Mouse (Mus musculus) lung, adult 2 months (tissue): ENCODE data around the gene Acads. TPM values are rescaled to one million over a fixed set of nuclear protein-coding genes. Genes with fewer than 3 reads are reported as not detected.
"Not testable (repeated sequence)": the region's sequence is repeated elsewhere in the genome, so short reads cannot be mapped to it uniquely, and the experiment has no call there.

Source experiments
- DNase-seq: peaks from one replicate; pipeline ENCODE4 v3.0.0; 2022
- H3K4me1 ChIP-seq: fragments of 200-500 bp; 2 replicates; pipeline ENCODE4 v1.6.1; 2011; ENCODE audit warnings: low read length; ENCODE audit not compliant: control insufficient read depth, insufficient read depth
- H3K4me3 ChIP-seq: fragments of 200-500 bp; replicated peaks from 2 replicates; pipeline ENCODE3; 2011; ENCODE audit warnings: low read depth, mild to moderate bottlenecking, control low read depth, low read length; ENCODE audit errors: extremely low read depth
- CTCF ChIP-seq: fragments of 200-500 bp; IDR thresholded peaks from 2 replicates; pipeline ENCODE4 v1.5.1; 2011; ENCODE audit warnings: mild to moderate bottlenecking, low read length, control low read depth; ENCODE audit not compliant: insufficient read depth
- POLR2A ChIP-seq: fragments of 200-500 bp; IDR thresholded peaks from 2 replicates; pipeline ENCODE4 v1.6.1; 2011; ENCODE audit warnings: low read depth, mild to moderate bottlenecking, control low read depth, low read length, borderline replicate concordance; ENCODE audit errors: extremely low read depth
- WGBS: fragments of 180-500 bp; shearing (Covaris S2); methylation state at CpG from one replicate; pipeline ENCODE4 v1.1.7; 2018; 5-methylcytosine and 5-hydroxymethylcytosine counted together
- polyA plus RNA-seq: library from polyadenylated mRNA; depleted of rRNA; stranded (reverse); fragments of >200 nt; gene quantifications from 2 replicates; pipeline ENCODE4 v1.2.3, GENCODE M21; 2012

Acads gene
- polyA plus RNA-seq, 1 experiment = 54.3 TPM

GRCm38 (mm10) chr5:115076144-115076901 is 42.8 kb downstream of the Acads start:
- Histone ChIP-seq H3K4me1 (peaks cover 9% of the 10 kb centered on the region; the same call in 1 of the 2 replicates), H3K4me3 (no peak overlapping the region)
- 58% methylated on average over 5 of the region's 5 CpGs for WGBS
- peak; percentile 65 for DNase-seq
- peak; percentile 52 for TF ChIP-seq CTCF
- no peak for TF ChIP-seq POLR2A

- 71% methylated on average over 4 of the region's 4 CpGs for WGBS
- no peak for TF ChIP-seq CTCF
- no peak for TF ChIP-seq POLR2A
- DNase-seq = no peak
- Histone ChIP-seq H3K4me3 (no peak overlapping the region), H3K4me1 (peaks cover 9% of the 10 kb centered on the region; the same call in 1 of the 2 replicates)
These were observed 44.4 kb downstream of the Acads start for GRCm38 (mm10) chr5:115074749-115075148.

GRCm38 (mm10) chr5:115073306-115073705 is 45.8 kb downstream of the Acads start:
- H3K4me3 ChIP-seq, DNase-seq: not testable (repeated sequence)
- WGBS = 89% methylated on average over 8 of the region's 8 CpGs
- H3K4me1 ChIP-seq = peaks cover 12% of the 10 kb centered on the region; the same call in 1 of the 2 replicates

- TF ChIP-seq POLR2A (no peak), CTCF (no peak)
- WGBS = 59% methylated on average over 7 of the region's 7 CpGs
- no peak overlapping the region for H3K4me3 ChIP-seq
- DNase-seq = peak; percentile 36
- H3K4me1 ChIP-seq = peaks cover 17% of the 10 kb centered on the region; the same call in 1 of the 2 replicates
These were observed 47.0 kb downstream of the Acads start for GRCm38 (mm10) chr5:115072143-115072542.

DNA sequence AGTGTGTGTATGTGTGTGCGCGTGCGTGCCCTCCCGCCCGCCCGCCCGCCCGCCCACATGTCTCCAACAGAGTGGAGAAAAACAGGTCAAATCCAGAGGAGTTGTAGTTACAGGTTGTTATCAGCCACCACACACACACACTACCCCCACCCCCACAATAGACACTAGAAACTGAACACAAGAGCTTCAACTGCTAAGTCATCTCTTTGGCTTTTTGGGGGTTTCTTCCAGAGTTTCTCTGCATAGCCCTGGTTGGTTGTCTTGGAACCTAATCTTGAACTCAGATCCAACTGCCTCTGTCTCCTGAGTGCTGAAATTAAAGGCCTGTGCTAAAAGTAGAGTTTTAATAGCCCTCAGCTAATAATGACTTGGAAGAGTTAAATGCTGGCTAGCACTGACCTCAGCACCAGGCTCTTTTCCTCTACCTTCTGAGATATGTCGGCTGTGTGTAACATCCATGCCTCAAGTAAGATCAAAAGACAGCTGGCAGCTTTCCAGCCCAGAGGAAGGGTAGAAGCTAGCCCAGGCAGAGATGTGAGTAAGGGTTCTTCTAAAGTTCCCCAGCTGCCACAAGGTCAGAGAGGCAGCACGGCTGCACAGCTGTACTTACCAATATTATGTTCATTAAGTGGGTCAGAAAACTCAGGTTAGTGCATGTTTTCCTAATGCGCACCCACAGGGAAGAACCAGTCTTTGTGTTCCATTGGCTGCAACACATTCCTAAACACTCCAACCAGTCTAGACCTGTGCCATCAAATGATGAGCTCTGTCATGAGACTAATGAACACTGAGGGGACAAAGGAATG is 47.8 kb downstream of the Acads start:
- TF ChIP-seq CTCF (no peak), POLR2A (no peak)
- H3K4me1 ChIP-seq = peaks cover 18% of the 10 kb centered on the region; the same call in 1 of the 2 replicates
- no peak for DNase-seq
- 81% methylated on average over 11 of the region's 11 CpGs for WGBS
- no peak overlapping the region for H3K4me3 ChIP-seq

GRCm38 (mm10) chr5:115070457-115070856 is 48.7 kb downstream of the Acads start:
- Histone ChIP-seq H3K4me1 (peaks cover 20% of the 10 kb centered on the region; the same call in 1 of the 2 replicates), H3K4me3 (no peak overlapping the region)
- TF ChIP-seq CTCF (no peak), POLR2A (no peak)
- 100% methylated on average over 2 of the region's 2 CpGs for WGBS
- no peak for DNase-seq

DNA sequence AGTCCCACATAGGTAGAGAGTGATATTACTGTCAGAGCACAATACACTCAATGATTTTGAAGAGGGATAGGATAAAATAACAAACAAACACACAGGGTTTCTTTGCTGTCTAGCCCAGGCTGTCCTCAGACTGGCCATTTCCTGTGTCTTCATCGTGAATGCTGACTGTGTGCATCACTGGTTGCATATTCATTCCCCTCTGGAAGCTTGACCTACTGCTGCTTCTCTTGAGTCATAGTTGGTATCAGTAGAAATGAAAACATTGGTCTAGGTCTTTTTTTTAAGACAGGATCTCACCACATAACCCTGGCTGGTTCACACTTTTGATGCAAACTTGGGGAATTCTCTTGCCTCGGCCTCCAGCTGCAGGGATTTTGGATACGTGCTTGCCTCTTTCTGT is 49.5 kb downstream of the Acads start:
- TF ChIP-seq CTCF (no peak), POLR2A (no peak)
- H3K4me1 ChIP-seq = peaks cover 20% of the 10 kb centered on the region; the same call in 1 of the 2 replicates
- DNase-seq = no peak
- WGBS = 61% methylated on average over 3 of the region's 3 CpGs
- H3K4me3 ChIP-seq = no peak overlapping the region

DNA sequence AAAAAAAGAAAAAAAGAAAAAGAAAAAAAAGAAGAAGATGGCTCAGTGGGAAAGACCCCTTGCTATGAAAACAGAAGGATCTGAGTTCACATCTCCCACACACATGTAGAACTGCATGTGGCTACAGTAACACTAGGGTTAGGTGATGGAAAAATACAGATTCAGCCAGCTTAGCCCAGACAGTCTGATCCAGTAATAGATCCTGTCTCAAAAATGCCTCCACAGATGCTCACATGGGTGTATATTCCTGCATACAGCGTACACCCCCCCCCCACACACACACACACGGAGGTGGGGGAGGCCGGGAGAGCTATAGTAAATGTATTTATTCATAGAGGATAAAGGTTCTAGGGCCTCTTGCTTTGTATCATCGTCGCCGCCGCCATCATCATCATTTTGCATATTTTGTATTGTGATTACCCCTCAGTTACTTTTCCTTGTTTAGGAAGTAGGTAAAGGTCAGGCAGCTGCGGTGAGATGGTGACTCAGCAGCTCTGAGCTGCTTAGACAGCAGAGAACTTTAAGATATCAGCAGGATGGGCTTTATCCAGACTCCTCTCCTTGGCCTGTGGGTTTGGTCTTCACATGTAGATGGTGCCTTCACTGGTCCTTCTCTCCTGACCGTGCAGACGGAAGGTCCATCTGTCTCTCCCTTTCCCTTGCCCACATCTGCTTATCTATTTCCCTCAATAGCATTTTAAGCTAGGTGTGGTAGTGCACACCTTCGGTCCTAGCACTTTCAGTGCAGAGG is 50.3 kb downstream of the Acads start:
- no peak for DNase-seq
- TF ChIP-seq CTCF = no peak
- TF ChIP-seq POLR2A = no peak
- Histone ChIP-seq H3K4me1 (peaks cover 20% of the 10 kb centered on the region; the same call in 1 of the 2 replicates), H3K4me3 (no peak overlapping the region)
- WGBS = 82% methylated on average over 11 of the region's 11 CpGs

DNA sequence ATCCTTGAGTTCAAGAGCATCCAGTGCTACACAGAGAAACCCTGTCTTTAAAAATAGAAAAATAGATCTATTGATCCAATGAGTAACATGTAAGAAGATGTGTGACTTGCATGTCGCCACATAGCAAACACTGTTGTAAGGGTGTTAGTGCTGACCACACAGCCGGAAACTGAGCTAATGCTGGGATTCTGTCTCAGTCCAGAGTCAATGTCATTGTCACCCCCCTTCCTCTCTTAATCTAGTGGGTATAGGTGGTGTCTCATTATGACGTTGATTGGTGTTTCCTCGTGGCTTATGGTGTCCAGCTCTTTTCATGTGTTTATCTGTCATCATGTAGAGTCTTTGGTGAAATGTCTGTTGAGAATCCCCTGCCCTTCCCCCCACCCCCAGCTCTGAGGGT is 52.9 kb downstream of the Acads start:
- TF ChIP-seq POLR2A = no peak
- no peak for TF ChIP-seq CTCF
- WGBS = 50% methylated on average over 4 of the region's 4 CpGs
- DNase-seq = no peak
- Histone ChIP-seq H3K4me3 (no peak overlapping the region), H3K4me1 (peaks cover 11% of the 10 kb centered on the region; the same call in 1 of the 2 replicates)

DNA sequence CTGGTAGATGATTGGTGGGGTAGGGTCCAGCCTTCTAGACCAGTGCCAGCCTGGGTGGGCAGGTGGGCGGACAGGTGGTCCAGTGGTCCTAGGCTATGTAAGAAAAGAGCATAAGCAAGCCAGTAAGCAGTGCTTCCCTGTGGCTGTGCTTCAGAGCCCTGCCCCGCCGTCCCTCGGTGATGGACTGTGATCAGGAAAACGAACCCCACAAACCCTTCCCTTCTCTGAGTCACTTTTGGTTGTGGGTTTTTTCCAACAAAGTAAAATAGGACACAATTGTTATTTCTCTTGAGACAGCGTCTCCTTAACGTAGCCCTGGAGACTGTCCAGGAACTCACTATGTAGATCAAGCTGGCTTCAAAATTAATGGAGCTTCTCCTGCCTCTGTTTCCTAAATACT is 55.8 kb downstream of the Acads start:
- H3K4me1 ChIP-seq = peaks cover 15% of the 10 kb centered on the region; the same call in 1 of the 2 replicates
- no peak overlapping the region for H3K4me3 ChIP-seq
- WGBS = 76% methylated on average over 7 of the region's 7 CpGs
- no peak for TF ChIP-seq POLR2A
- no peak for TF ChIP-seq CTCF
- no peak for DNase-seq
